Mouse (Mus musculus): ENCODE data around the gene Barhl1. TPM values are rescaled to one million over a fixed set of nuclear protein-coding genes. Genes with fewer than 3 reads are reported as not detected.

Barhl1 gene
- not detected in 2 replicates for polyA plus RNA-seq (2012; rRNA removed; ENCODE audit: low replicate concordance)

GRCm38 (mm10) chr2:28916513-28916865 is at the start of gene Barhl1:
Gene Barhl1 (minus strand): TSS chr2:28916668.

Other genes starting within 250 kb of the Barhl1 start
- 0.31 and 0.53 TPM in 2 replicates for gene Spaca9, start 216.9 kb downstream of the Barhl1 start, polyA plus RNA-seq (2012; rRNA removed; ENCODE audit: low replicate concordance)
- gene Ak8, start 216.5 kb downstream of the Barhl1 start, polyA plus RNA-seq (2012; rRNA removed; ENCODE audit: low replicate concordance) = 0.07 TPM in 1 of 2 replicates, not detected in the other
- 1.6 and 3.5 TPM in 2 replicates for gene Gtf3c4, start 76.3 kb downstream of the Barhl1 start, polyA plus RNA-seq (2012; rRNA removed; ENCODE audit: low replicate concordance)
- gene Ddx31, start 76.3 kb downstream of the Barhl1 start, polyA plus RNA-seq (2012; rRNA removed; ENCODE audit: low replicate concordance) = 0.76 and 1.4 TPM in 2 replicates
- 0.12 and 0.25 TPM in 2 replicates for gene Cfap77, start 138.4 kb upstream of the Barhl1 start, polyA plus RNA-seq (2012; rRNA removed; ENCODE audit: low replicate concordance)
- gene Ttf1, start 143.6 kb upstream of the Barhl1 start, polyA plus RNA-seq (2012; rRNA removed; ENCODE audit: low replicate concordance) = 1.9 and 3.0 TPM in 2 replicates
- 0.78 and 1.4 TPM in 2 replicates for gene Setx, start 207.5 kb upstream of the Barhl1 start, polyA plus RNA-seq (2012; rRNA removed; ENCODE audit: low replicate concordance)

Data from duodenum, adult 2 months (tissue).